Mouse (Mus musculus): Measurements from ENCODE around the gene Nlrc5. TPM values are rescaled to one million over a fixed set of nuclear protein-coding genes. Genes with fewer than 3 reads are reported as not detected.
A peak's percentile ranks its signal among the peaks of the same experiment; 100 is the strongest.

Nlrc5 gene
- polyA plus RNA-seq, 1 experiment from 2014 or later, result 0.37 TPM

DNA sequence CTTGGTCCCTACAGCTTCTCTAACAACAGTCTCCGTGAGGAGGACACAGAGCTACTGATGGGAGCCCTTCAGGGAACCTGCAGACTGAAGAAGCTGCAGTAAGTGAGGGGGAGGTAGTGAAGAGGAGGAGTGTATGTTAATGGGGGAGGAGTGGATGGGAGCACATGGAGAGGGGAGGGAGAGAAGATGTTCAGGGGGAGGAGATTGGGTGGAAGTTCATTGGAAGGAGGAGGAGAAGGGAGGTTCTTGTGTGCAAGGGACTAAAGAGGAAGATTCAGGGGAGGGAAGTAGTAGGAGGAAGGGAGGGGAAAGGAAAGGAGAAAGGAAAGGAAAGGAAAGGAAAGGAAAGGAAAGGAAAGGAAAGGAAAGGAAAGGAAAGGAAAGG is 82.0 kb downstream of the Nlrc5 start:
- peaks cover 4% of the 10 kb centered on the region; the same call in 1 of the 2 replicates for H3K27me3 ChIP-seq
- no peak overlapping the region for H3K9ac ChIP-seq
- no peak overlapping the region for H3K27ac ChIP-seq
- H3K4me3 ChIP-seq, result no peak overlapping the region
- no peaks in the 10 kb centered on the region for H3K9me3 ChIP-seq
- 37% methylated on average over 1 of the region's 1 CpGs for WGBS
- ATAC-seq (ENCODE audit: insufficient number of reproducible peaks, insufficient read depth, low FRiP score, low TSS enrichment, low read depth), result no peak
- no peak overlapping the region for H3K4me2 ChIP-seq
- no peaks in the 10 kb centered on the region for H3K36me3 ChIP-seq
- H3K4me1 ChIP-seq, result peaks cover 6% of the 10 kb centered on the region; the same call in 1 of the 2 replicates

GRCm38 (mm10) chr8:94516766-94517165 is 82.6 kb downstream of the Nlrc5 start:
- H3K36me3 ChIP-seq, result no peaks in the 10 kb centered on the region
- H3K4me2 ChIP-seq, result no peak overlapping the region

DNA sequence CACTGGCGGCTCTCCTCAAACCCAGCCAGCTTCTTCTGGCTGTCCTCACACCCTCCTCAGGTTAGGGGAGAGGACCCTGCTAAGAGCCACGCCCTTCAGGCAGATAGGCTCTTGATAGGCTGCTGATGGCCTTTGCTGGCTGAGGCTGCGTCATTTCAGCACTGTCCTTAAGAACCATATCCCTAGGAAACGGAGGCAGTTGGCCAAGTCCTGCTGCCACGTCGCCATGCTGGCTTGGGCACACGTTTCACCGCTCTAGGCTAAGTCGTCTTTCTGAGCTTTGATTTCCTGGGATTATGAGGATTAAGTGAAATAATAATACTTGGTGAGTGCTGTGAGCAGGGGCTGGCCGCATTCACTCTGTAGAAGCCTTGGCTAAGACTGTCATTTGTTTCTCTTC is 84.2 kb downstream of the Nlrc5 start:
- Histone ChIP-seq H3K4me1 (peaks cover 6% of the 10 kb centered on the region; the same call in 1 of the 2 replicates), H3K4me2 (no peak overlapping the region), H3K9ac (no peak overlapping the region), H3K36me3 (no peaks in the 10 kb centered on the region), H3K4me3 (no peak overlapping the region), H3K27ac (no peak overlapping the region), H3K27me3 (peaks cover 15% of the 10 kb centered on the region), H3K9me3 (no peaks in the 10 kb centered on the region)
- 73% methylated on average over 10 of the region's 10 CpGs for WGBS
- ATAC-seq (ENCODE audit: insufficient number of reproducible peaks, insufficient read depth, low FRiP score, low TSS enrichment, low read depth), result no peak

More at GRCm38 (mm10) chr8:94516766-94517165, 82.6 kb downstream of the Nlrc5 start:
- WGBS, result 60% methylated on average over 3 of the region's 3 CpGs
- H3K9ac ChIP-seq, result no peak overlapping the region
- no peak overlapping the region for H3K4me3 ChIP-seq
- H3K9me3 ChIP-seq, result no peaks in the 10 kb centered on the region
- H3K27ac ChIP-seq, result no peak overlapping the region
- H3K4me1 ChIP-seq, result peaks cover 6% of the 10 kb centered on the region; the same call in 1 of the 2 replicates
- peaks cover 8% of the 10 kb centered on the region; the same call in 1 of the 2 replicates for H3K27me3 ChIP-seq
- ATAC-seq (ENCODE audit: insufficient number of reproducible peaks, insufficient read depth, low FRiP score, low TSS enrichment, low read depth), result no peak

DNA sequence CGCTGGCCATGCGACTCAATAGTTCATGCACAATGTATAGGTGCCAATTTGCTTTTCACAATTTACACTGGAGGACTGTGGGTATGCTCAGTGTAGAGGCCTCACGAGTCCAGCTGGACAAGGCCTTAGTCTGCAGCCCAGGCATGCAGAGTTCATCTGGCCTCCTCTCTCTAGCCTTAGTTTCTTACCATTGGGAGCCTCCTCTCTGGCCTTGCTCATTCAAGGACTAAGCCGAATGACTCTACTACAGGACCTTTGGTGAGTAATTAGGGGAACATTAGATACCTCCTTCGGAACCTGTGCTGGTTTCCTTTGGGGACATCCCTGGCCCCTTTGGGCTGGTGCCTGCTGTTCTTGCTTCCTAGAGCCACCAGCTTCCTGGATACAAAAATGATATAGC is 84.9 kb downstream of the Nlrc5 start:
- ATAC-seq (ENCODE audit: insufficient number of reproducible peaks, insufficient read depth, low FRiP score, low TSS enrichment, low read depth), result no peak
- Histone ChIP-seq H3K36me3 (no peaks in the 10 kb centered on the region), H3K4me2 (no peak overlapping the region), H3K4me1 (peaks cover 6% of the 10 kb centered on the region; the same call in 1 of the 2 replicates), H3K9ac (no peak overlapping the region), H3K27me3 (peaks cover 15% of the 10 kb centered on the region), H3K27ac (no peak overlapping the region), H3K9me3 (no peaks in the 10 kb centered on the region), H3K4me3 (no peak overlapping the region)
- WGBS, result 90% methylated on average over 5 of the region's 5 CpGs

GRCm38 (mm10) chr8:94521481-94521880 is 87.3 kb downstream of the Nlrc5 start:
- no peak overlapping the region for H3K4me2 ChIP-seq
- no peaks in the 10 kb centered on the region for H3K9me3 ChIP-seq
- no peak overlapping the region for H3K9ac ChIP-seq
- no peak overlapping the region for H3K27ac ChIP-seq
- no peaks in the 10 kb centered on the region for H3K36me3 ChIP-seq
- peaks cover 6% of the 10 kb centered on the region; the same call in 1 of the 2 replicates for H3K4me1 ChIP-seq
- H3K4me3 ChIP-seq, result no peak overlapping the region
- 59% methylated on average over 4 of the region's 4 CpGs for WGBS
- no peak for ATAC-seq (ENCODE audit: insufficient number of reproducible peaks, insufficient read depth, low FRiP score, low TSS enrichment, low read depth)
- peaks cover 11% of the 10 kb centered on the region; the same call in 1 of the 2 replicates for H3K27me3 ChIP-seq

DNA sequence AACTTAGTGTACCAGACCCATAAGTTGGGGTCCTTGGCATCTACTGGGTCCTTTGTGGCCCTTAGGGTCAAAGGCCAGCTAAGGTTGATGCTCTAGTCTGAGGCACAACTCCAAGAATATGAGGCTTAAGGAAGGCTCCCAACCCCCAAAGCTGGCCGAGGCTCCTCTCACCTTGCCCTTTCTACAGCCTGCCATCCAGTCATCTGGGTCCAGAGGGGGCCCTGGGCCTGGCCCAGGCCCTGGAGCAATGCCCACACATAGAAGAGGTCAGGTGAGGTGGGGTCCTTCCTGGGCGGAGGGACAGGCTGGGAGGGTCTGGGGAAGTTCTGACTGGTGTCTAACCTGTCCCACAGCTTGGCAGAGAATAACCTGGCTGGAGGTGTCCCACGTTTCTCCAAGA is 88.3 kb downstream of the Nlrc5 start:
- Histone ChIP-seq H3K36me3 (no peaks in the 10 kb centered on the region), H3K4me1 (no peaks in the 10 kb centered on the region), H3K4me2 (no peak overlapping the region), H3K27ac (no peak overlapping the region), H3K27me3 (peaks cover 11% of the 10 kb centered on the region; the same call in 1 of the 2 replicates), H3K4me3 (no peak overlapping the region), H3K9ac (no peak overlapping the region), H3K9me3 (no peaks in the 10 kb centered on the region)
- no peak for ATAC-seq (ENCODE audit: insufficient number of reproducible peaks, insufficient read depth, low FRiP score, low TSS enrichment, low read depth)
- WGBS, result 73% methylated on average over 3 of the region's 3 CpGs

- H3K9ac ChIP-seq, result no peak overlapping the region
- no peaks in the 10 kb centered on the region for H3K9me3 ChIP-seq
- H3K36me3 ChIP-seq, result no peaks in the 10 kb centered on the region
- ATAC-seq (ENCODE audit: insufficient number of reproducible peaks, insufficient read depth, low FRiP score, low TSS enrichment, low read depth), result no peak
- H3K4me3 ChIP-seq, result no peak overlapping the region
- no peak overlapping the region for H3K27ac ChIP-seq
- H3K27me3 ChIP-seq, result peaks cover 11% of the 10 kb centered on the region; the same call in 1 of the 2 replicates
- no peaks in the 10 kb centered on the region for H3K4me1 ChIP-seq
- H3K4me2 ChIP-seq, result no peak overlapping the region
- 81% methylated on average over 9 of the region's 9 CpGs for WGBS
Observed at GRCm38 (mm10) chr8:94524554-94524953, 90.4 kb downstream of the Nlrc5 start.

DNA sequence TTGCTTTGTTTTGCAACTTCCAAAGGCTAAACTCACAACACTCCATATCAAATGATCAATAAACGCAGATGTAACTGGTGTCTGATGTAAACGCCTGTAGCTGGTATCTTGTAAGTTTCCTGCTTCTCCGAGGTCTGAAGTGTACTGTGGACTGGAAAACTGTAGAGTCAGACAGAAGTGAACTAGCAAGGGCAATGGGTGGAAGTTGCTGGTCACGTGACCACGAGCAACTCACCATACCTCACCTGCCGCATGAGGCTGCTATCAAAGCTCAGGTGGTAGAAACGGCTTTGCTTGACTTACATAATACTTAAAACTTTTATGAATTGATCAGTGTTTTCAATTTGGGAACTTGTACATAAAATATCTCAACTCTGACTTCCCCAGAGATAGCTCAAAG is 93.0 kb downstream of the Nlrc5 start:
- 79% methylated on average over 7 of the region's 7 CpGs for WGBS
- no peak overlapping the region for H3K4me2 ChIP-seq
- no peaks in the 10 kb centered on the region for H3K9me3 ChIP-seq
- H3K36me3 ChIP-seq, result no peaks in the 10 kb centered on the region
- peaks cover 17% of the 10 kb centered on the region for H3K27me3 ChIP-seq
- ATAC-seq (ENCODE audit: insufficient number of reproducible peaks, insufficient read depth, low FRiP score, low TSS enrichment, low read depth), result no peak
- no peak overlapping the region for H3K27ac ChIP-seq
- H3K9ac ChIP-seq, result no peak overlapping the region
- no peak overlapping the region for H3K4me3 ChIP-seq
- H3K4me1 ChIP-seq, result peaks cover 5% of the 10 kb centered on the region

GRCm38 (mm10) chr8:94528245-94528644 is 94.1 kb downstream of the Nlrc5 start:
- Histone ChIP-seq H3K9ac (no peak overlapping the region), H3K9me3 (no peaks in the 10 kb centered on the region), H3K4me3 (no peak overlapping the region), H3K4me1 (peaks cover 7% of the 10 kb centered on the region), H3K36me3 (no peaks in the 10 kb centered on the region), H3K27ac (no peak overlapping the region), H3K4me2 (no peak overlapping the region), H3K27me3 (peaks cover 20% of the 10 kb centered on the region)
- no peak for ATAC-seq (ENCODE audit: insufficient number of reproducible peaks, insufficient read depth, low FRiP score, low TSS enrichment, low read depth)
- 47% methylated on average over 4 of the region's 4 CpGs for WGBS

DNA sequence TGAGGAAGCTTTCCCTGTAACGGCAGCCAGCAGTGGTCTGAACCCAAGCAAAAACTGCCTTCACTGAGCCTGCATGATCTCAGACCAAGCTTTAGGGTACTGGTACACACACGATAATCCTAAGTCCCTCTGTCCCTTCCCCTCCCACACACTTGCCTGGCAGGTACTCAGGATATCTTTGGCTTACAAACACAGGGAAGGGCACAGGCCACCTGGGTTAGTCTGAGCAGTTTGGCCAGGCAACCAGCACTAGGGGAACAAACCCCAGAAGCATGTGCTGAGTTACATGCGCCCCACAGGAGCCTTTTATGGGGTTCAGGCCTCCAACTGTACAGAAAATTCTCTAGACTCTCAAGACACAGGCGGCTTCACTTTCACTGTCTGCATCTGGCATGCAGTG is 95.7 kb downstream of the Nlrc5 start:
- Histone ChIP-seq H3K4me3 (no peak overlapping the region), H3K27me3 (peaks cover 36% of the 10 kb centered on the region), H3K36me3 (no peaks in the 10 kb centered on the region), H3K4me2 (no peak overlapping the region), H3K27ac (no peak overlapping the region), H3K4me1 (peaks cover 15% of the 10 kb centered on the region), H3K9me3 (no peaks in the 10 kb centered on the region), H3K9ac (no peak overlapping the region)
- WGBS, result 67% methylated on average over 4 of the region's 4 CpGs
- ATAC-seq (ENCODE audit: insufficient number of reproducible peaks, insufficient read depth, low FRiP score, low TSS enrichment, low read depth), result no peak

- WGBS, result 95% methylated on average over 4 of the region's 4 CpGs
- no peak overlapping the region for H3K4me2 ChIP-seq
- no peaks in the 10 kb centered on the region for H3K36me3 ChIP-seq
- peaks cover 15% of the 10 kb centered on the region for H3K4me1 ChIP-seq
- peaks cover 44% of the 10 kb centered on the region for H3K27me3 ChIP-seq
- H3K4me3 ChIP-seq, result no peak overlapping the region
- no peaks in the 10 kb centered on the region for H3K9me3 ChIP-seq
- H3K9ac ChIP-seq, result no peak overlapping the region
- ATAC-seq (ENCODE audit: insufficient number of reproducible peaks, insufficient read depth, low FRiP score, low TSS enrichment, low read depth), result no peak
- H3K27ac ChIP-seq, result no peak overlapping the region
Observed at GRCm38 (mm10) chr8:94530643-94531042, 96.5 kb downstream of the Nlrc5 start.

DNA sequence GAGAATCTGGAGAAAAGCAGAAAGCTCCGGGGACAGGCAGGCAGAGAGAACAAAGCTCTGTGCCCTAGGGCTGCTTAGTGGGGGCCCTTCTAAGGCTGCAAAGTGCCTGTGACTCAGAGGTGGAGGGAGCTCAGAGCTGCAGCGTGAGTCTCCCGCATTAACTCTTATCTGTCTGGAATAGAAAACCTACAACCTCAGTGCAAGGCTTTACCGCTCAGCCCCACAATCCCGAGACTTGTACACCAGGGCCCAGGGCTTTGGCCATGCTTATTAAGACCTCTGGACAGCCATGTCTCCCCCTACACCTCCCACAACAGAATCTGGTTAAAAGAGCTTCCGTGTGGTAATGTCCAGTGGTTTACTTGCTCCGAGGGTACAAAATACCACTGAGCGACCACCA is 97.8 kb downstream of the Nlrc5 start:
- H3K27ac ChIP-seq, result no peak overlapping the region
- H3K36me3 ChIP-seq, result no peaks in the 10 kb centered on the region
- WGBS, result 2% methylated on average over 8 of the region's 8 CpGs
- no peaks in the 10 kb centered on the region for H3K9me3 ChIP-seq
- H3K4me3 ChIP-seq, result peak overlapping the region; percentile 64
- ATAC-seq (ENCODE audit: insufficient number of reproducible peaks, insufficient read depth, low FRiP score, low TSS enrichment, low read depth), result no peak
- peaks cover 48% of the 10 kb centered on the region for H3K27me3 ChIP-seq
- peak overlapping the region; percentile 85 for H3K9ac ChIP-seq
- peaks cover 15% of the 10 kb centered on the region for H3K4me1 ChIP-seq
- peak overlapping the region; percentile 95 for H3K4me2 ChIP-seq

All from embryonic facial prominence, embryonic 13.5 days (tissue).